Mouse (Mus musculus) hindbrain, embryonic 15.5 days (tissue): ENCODE measurements around the gene Tgfb2. TPM values are rescaled to one million over a fixed set of nuclear protein-coding genes. Genes with fewer than 3 reads are reported as not detected.

Source experiments
- ATAC-seq: fragments of 200-750 bp; cut with Nextera tagmentation; 2 replicates; pipeline ENCODE4 v1.8.0; 2017; ENCODE audit warnings: low read depth, moderate number of reproducible peaks, moderate TSS enrichment; ENCODE audit not compliant: low FRiP score
- H3K27ac ChIP-seq: fragments of 300-500 bp; sonication (generic); replicated peaks from 2 replicates; pipeline ENCODE4 v1.5.1; 2015; ENCODE audit warnings: mild to moderate bottlenecking, inconsistent platforms
- H3K27me3 ChIP-seq: fragments of 300-500 bp; sonication (generic); 2 replicates; pipeline ENCODE4 v1.6.1; 2015; ENCODE audit warnings: control low read depth, inconsistent platforms
- H3K36me3 ChIP-seq: fragments of 300-500 bp; sonication (generic); 2 replicates; pipeline ENCODE4 v1.6.1; 2015; ENCODE audit warnings: control low read depth, inconsistent platforms
- H3K4me1 ChIP-seq: fragments of 300-500 bp; sonication (generic); replicated peaks from 2 replicates; pipeline ENCODE4 v1.6.1; 2015; ENCODE audit warnings: control low read depth, inconsistent platforms
- H3K4me2 ChIP-seq: fragments of 300-500 bp; sonication (generic); 2 replicates; pipeline ENCODE4 v1.6.1; 2015; ENCODE audit warnings: moderate library complexity, mild to moderate bottlenecking, inconsistent platforms
- H3K4me3 ChIP-seq: fragments of 300-500 bp; sonication (generic); 2 replicates; pipeline ENCODE4 v1.5.1; 2015; ENCODE audit warnings: mild to moderate bottlenecking, inconsistent platforms
- H3K9ac ChIP-seq: fragments of 300-500 bp; sonication (generic); 2 replicates; pipeline ENCODE4 v1.6.1; 2015; ENCODE audit warnings: inconsistent platforms
- H3K9me3 ChIP-seq: fragments of 300-500 bp; sonication (generic); 2 replicates; pipeline ENCODE4 v1.6.1; 2016; ENCODE audit warnings: control low read depth, inconsistent platforms
- WGBS: fragments of 180-500 bp; shearing (Covaris S2); methylation state at CpG from one replicate; pipeline ENCODE4 v1.1.7; 2015; 5-methylcytosine and 5-hydroxymethylcytosine counted together
- polyA plus RNA-seq: library from polyadenylated mRNA; unstranded; fragments of >200 nt; fragmentation: Nextera tagmentation; extraction: Ambion mirVana; gene quantifications from 2 replicates; pipeline ENCODE4 v1.2.1, GENCODE M21; 2015

The Tgfb2 gene
- 27.0 and 36.2 TPM in 2 replicates for polyA plus RNA-seq

GRCm38 (mm10) chr1:186705915-186706248 lies at the start of gene Tgfb2:
Gene Tgfb2 (minus strand): TSS chr1:186705989.
- Histone ChIP-seq H3K4me1 (peaks cover 34% of the 10 kb centered on the region), H3K9ac (peak within 1 kb of the TSS; percentile 82), H3K9me3 (no peaks in the 10 kb centered on the region), H3K4me3 (peak within 1 kb of the TSS; percentile 82), H3K36me3 (no peaks in the 10 kb centered on the region), H3K4me2 (peak within 1 kb of the TSS; percentile 89), H3K27ac (peak within 1 kb of the TSS; percentile 74), H3K27me3 (no peaks in the 10 kb centered on the region)
- peak; percentile 46 for ATAC-seq
- WGBS, result 2% methylated on average over 12 of the region's 12 CpGs

- Histone ChIP-seq H3K9ac (peak overlapping the region; percentile 78), H3K27ac (peak overlapping the region; percentile 85), H3K4me1 (peaks cover 22% of the 10 kb centered on the region), H3K4me3 (peak overlapping the region; percentile 74), H3K27me3 (no peaks in the 10 kb centered on the region), H3K9me3 (no peaks in the 10 kb centered on the region), H3K36me3 (no peaks in the 10 kb centered on the region), H3K4me2 (peak overlapping the region; percentile 70)
- WGBS, result 38% methylated on average over 10 of the region's 10 CpGs
- ATAC-seq, result peak; percentile 61; the same call in 1 of the 2 replicates
These were observed 44.0 kb upstream of the Tgfb2 start for GRCm38 (mm10) chr1:186749675-186750283.

GRCm38 (mm10) chr1:186748724-186749653 lies 43.2 kb upstream of the Tgfb2 start, which contains the start of gene Rrp15:
Gene Rrp15 (minus strand): TSS chr1:186749358.
- H3K4me3 ChIP-seq, result peak within 1 kb of the TSS; percentile 74
- H3K27ac ChIP-seq, result peak within 1 kb of the TSS; percentile 85
- ATAC-seq, result peak; percentile 93

GRCm38 (mm10) chr1:186739828-186740227 lies 34.0 kb upstream of the Tgfb2 start:
- Histone ChIP-seq H3K9ac (no peak overlapping the region), H3K27ac (no peak overlapping the region), H3K9me3 (no peaks in the 10 kb centered on the region), H3K27me3 (no peaks in the 10 kb centered on the region), H3K4me1 (no peaks in the 10 kb centered on the region), H3K4me3 (no peak overlapping the region), H3K36me3 (peaks cover 31% of the 10 kb centered on the region), H3K4me2 (no peak overlapping the region)
- ATAC-seq, result no peak
- 87% methylated on average over 7 of the region's 7 CpGs for WGBS

More at GRCm38 (mm10) chr1:186748724-186749653, 43.2 kb upstream of the Tgfb2 start, which contains the start of gene Rrp15:
- no peaks in the 10 kb centered on the region for H3K9me3 ChIP-seq
- peak within 1 kb of the TSS; percentile 78 for H3K9ac ChIP-seq
- 0% methylated on average over 46 of the region's 46 CpGs for WGBS
- no peaks in the 10 kb centered on the region for H3K36me3 ChIP-seq
- H3K4me2 ChIP-seq, result peak within 1 kb of the TSS; percentile 70
- no peaks in the 10 kb centered on the region for H3K27me3 ChIP-seq
- peaks cover 22% of the 10 kb centered on the region for H3K4me1 ChIP-seq

GRCm38 (mm10) chr1:186735537-186735936 lies 29.7 kb upstream of the Tgfb2 start:
- no peak overlapping the region for H3K4me2 ChIP-seq
- no peak overlapping the region for H3K4me3 ChIP-seq
- no peak overlapping the region for H3K9ac ChIP-seq
- H3K36me3 ChIP-seq, result peaks cover 31% of the 10 kb centered on the region
- 96% methylated on average over 5 of the region's 5 CpGs for WGBS
- ATAC-seq, result no peak
- H3K4me1 ChIP-seq, result no peaks in the 10 kb centered on the region
- no peak overlapping the region for H3K27ac ChIP-seq
- H3K9me3 ChIP-seq, result no peaks in the 10 kb centered on the region
- H3K27me3 ChIP-seq, result no peaks in the 10 kb centered on the region

GRCm38 (mm10) chr1:186733052-186733451 lies 27.3 kb upstream of the Tgfb2 start:
- no peaks in the 10 kb centered on the region for H3K4me1 ChIP-seq
- H3K9ac ChIP-seq, result no peak overlapping the region
- no peaks in the 10 kb centered on the region for H3K9me3 ChIP-seq
- no peak overlapping the region for H3K27ac ChIP-seq
- H3K27me3 ChIP-seq, result no peaks in the 10 kb centered on the region
- H3K4me2 ChIP-seq, result no peak overlapping the region
- peaks cover 22% of the 10 kb centered on the region for H3K36me3 ChIP-seq
- no peak for ATAC-seq
- WGBS, result 97% methylated on average over 8 of the region's 8 CpGs
- H3K4me3 ChIP-seq, result no peak overlapping the region

GRCm38 (mm10) chr1:186728778-186729177 lies 23.0 kb upstream of the Tgfb2 start:
- H3K36me3 ChIP-seq, result no peaks in the 10 kb centered on the region
- H3K9ac ChIP-seq, result no peak overlapping the region
- no peaks in the 10 kb centered on the region for H3K27me3 ChIP-seq
- no peak overlapping the region for H3K4me3 ChIP-seq
- H3K4me1 ChIP-seq, result no peaks in the 10 kb centered on the region
- no peak overlapping the region for H3K27ac ChIP-seq
- WGBS, result 81% methylated on average over 4 of the region's 4 CpGs
- H3K9me3 ChIP-seq, result no peaks in the 10 kb centered on the region
- H3K4me2 ChIP-seq, result no peak overlapping the region
- ATAC-seq, result no peak

GRCm38 (mm10) chr1:186726117-186726516 lies 20.3 kb upstream of the Tgfb2 start:
- H3K4me2 ChIP-seq, result no peak overlapping the region
- WGBS, result 80% methylated on average over 7 of the region's 7 CpGs
- no peaks in the 10 kb centered on the region for H3K9me3 ChIP-seq
- no peak for ATAC-seq
- H3K36me3 ChIP-seq, result no peaks in the 10 kb centered on the region
- H3K27ac ChIP-seq, result no peak overlapping the region
- no peaks in the 10 kb centered on the region for H3K4me1 ChIP-seq
- H3K27me3 ChIP-seq, result no peaks in the 10 kb centered on the region
- H3K9ac ChIP-seq, result no peak overlapping the region
- no peak overlapping the region for H3K4me3 ChIP-seq

GRCm38 (mm10) chr1:186722299-186722698 lies 16.5 kb upstream of the Tgfb2 start:
- Histone ChIP-seq H3K27me3 (no peaks in the 10 kb centered on the region), H3K4me1 (no peaks in the 10 kb centered on the region), H3K27ac (no peak overlapping the region), H3K9ac (no peak overlapping the region), H3K9me3 (no peaks in the 10 kb centered on the region), H3K36me3 (peaks cover 12% of the 10 kb centered on the region), H3K4me3 (no peak overlapping the region), H3K4me2 (no peak overlapping the region)
- 84% methylated on average over 9 of the region's 9 CpGs for WGBS
- ATAC-seq, result no peak; the same call in 1 of the 2 replicates

- WGBS, result 36% methylated on average over 12 of the region's 12 CpGs
- Histone ChIP-seq H3K4me2 (no peak overlapping the region), H3K4me1 (no peaks in the 10 kb centered on the region), H3K9ac (no peak overlapping the region), H3K27me3 (no peaks in the 10 kb centered on the region), H3K4me3 (no peak overlapping the region), H3K27ac (no peak overlapping the region), H3K36me3 (peaks cover 12% of the 10 kb centered on the region), H3K9me3 (no peaks in the 10 kb centered on the region)
- ATAC-seq, result peak; percentile 79
These were observed 16.1 kb upstream of the Tgfb2 start for GRCm38 (mm10) chr1:186721846-186722245.

- peaks cover 12% of the 10 kb centered on the region for H3K36me3 ChIP-seq
- no peaks in the 10 kb centered on the region for H3K4me1 ChIP-seq
- WGBS, result 87% methylated on average over 11 of the region's 11 CpGs
- H3K27me3 ChIP-seq, result no peaks in the 10 kb centered on the region
- no peak for ATAC-seq
- no peak overlapping the region for H3K9ac ChIP-seq
- H3K9me3 ChIP-seq, result no peaks in the 10 kb centered on the region
- no peak overlapping the region for H3K27ac ChIP-seq
- no peak overlapping the region for H3K4me3 ChIP-seq
- no peak overlapping the region for H3K4me2 ChIP-seq
These were observed 15.4 kb upstream of the Tgfb2 start for GRCm38 (mm10) chr1:186721166-186721565.

GRCm38 (mm10) chr1:186719708-186720107 lies 13.9 kb upstream of the Tgfb2 start:
- Histone ChIP-seq H3K36me3 (peaks cover 12% of the 10 kb centered on the region), H3K27ac (no peak overlapping the region), H3K4me2 (no peak overlapping the region), H3K4me1 (no peaks in the 10 kb centered on the region), H3K9me3 (no peaks in the 10 kb centered on the region), H3K27me3 (no peaks in the 10 kb centered on the region), H3K9ac (no peak overlapping the region), H3K4me3 (no peak overlapping the region)
- no peak for ATAC-seq
- 91% methylated on average over 9 of the region's 9 CpGs for WGBS
